12 mouse cellular contexts compared by ENCODE assay signal in genomic region chr3:34868698-34869409, GRCm38 (mm10).
DNase-seq lines count a peak whose midpoint lies in the region; ATAC-seq and TF ChIP-seq lines count a peak whose summit lies in the region.
"Had no signal": no experiment of that assay in that cellular context is flagged by ENCODE, and none has a peak within 500 bp of the region (broad histone marks: within the 10 kb centered on the region; RNA-seq: fewer than 3 reads in every experiment).

No protein-coding gene starts in this region.

- intact Hi-C loops in left cerebral cortex, postnatal 4 days (cut with DNase I) = no loop called here

- ATAC-seq in neural tube, embryonic 11.5 days (ENCODE audit: insufficient read depth, low FRiP score, low TSS enrichment) = no peak
- ATAC-seq in neural tube, embryonic 15.5 days (ENCODE audit: low FRiP score) = no peak
- peak; percentile 53 for ATAC-seq in forebrain, embryonic 12.5 days (ENCODE audit: low FRiP score)
- ATAC-seq in hindbrain, postnatal 0 days = peak; percentile 24; the same call in 1 of the 2 replicates
- peak; percentile 70; the same call in 1 of the 2 replicates for ATAC-seq in stomach, embryonic 15.5 days (ENCODE audit: insufficient read depth, low FRiP score, low read depth)

- no peak overlapping the region for H3K4me2 ChIP-seq in neural tube, embryonic 11.5 days (ENCODE audit: low read depth)
- no peak overlapping the region; the same call in 1 of the 2 replicates for H3K4me2 ChIP-seq in neural tube, embryonic 15.5 days
- no peak overlapping the region for H3K4me2 ChIP-seq in forebrain, embryonic 12.5 days
- H3K4me2 ChIP-seq in hindbrain, postnatal 0 days (ENCODE audit: low read depth, low read length) = no peak overlapping the region
- no peak overlapping the region for H3K4me2 ChIP-seq in stomach, embryonic 15.5 days

- no peaks in the 10 kb centered on the region for H3K36me3 ChIP-seq in neural tube, embryonic 11.5 days (ENCODE audit: control insufficient read depth, insufficient read depth, low read length)
- no peaks in the 10 kb centered on the region for H3K36me3 ChIP-seq in neural tube, embryonic 15.5 days
- no peaks in the 10 kb centered on the region for H3K36me3 ChIP-seq in forebrain, embryonic 12.5 days (replicated peaks)
- no peaks in the 10 kb centered on the region for H3K36me3 ChIP-seq in hindbrain, postnatal 0 days (ENCODE audit: insufficient read depth, low read length)
- H3K36me3 ChIP-seq in stomach, embryonic 15.5 days = no peaks in the 10 kb centered on the region

- no peak overlapping the region for H3K4me3 ChIP-seq in neural tube, embryonic 11.5 days (ENCODE audit: low read depth, low read length)
- H3K4me3 ChIP-seq in neural tube, embryonic 15.5 days (replicated peaks) = no peak overlapping the region
- no peak overlapping the region for H3K4me3 ChIP-seq in forebrain, embryonic 12.5 days (replicated peaks)
- no peak overlapping the region for H3K4me3 ChIP-seq in hindbrain, postnatal 0 days (ENCODE audit: low read length)
- no peak overlapping the region for H3K4me3 ChIP-seq in stomach, embryonic 15.5 days (replicated peaks)
- H3K4me3 ChIP-seq: megakaryocyte, embryonic 14.5 days had no signal

- H3K27ac ChIP-seq in neural tube, embryonic 11.5 days (ENCODE audit: low read depth, low read length) = no peak overlapping the region
- H3K27ac ChIP-seq in neural tube, embryonic 15.5 days (replicated peaks) = no peak overlapping the region
- H3K27ac ChIP-seq in forebrain, embryonic 12.5 days = no peak overlapping the region
- no peak overlapping the region for H3K27ac ChIP-seq in hindbrain, postnatal 0 days
- no peak overlapping the region for H3K27ac ChIP-seq in stomach, embryonic 15.5 days

- no peak overlapping the region for H3K9ac ChIP-seq in neural tube, embryonic 11.5 days (ENCODE audit: low read length)
- no peak overlapping the region for H3K9ac ChIP-seq in neural tube, embryonic 15.5 days (replicated peaks)
- H3K9ac ChIP-seq in forebrain, embryonic 12.5 days = no peak overlapping the region
- no peak overlapping the region for H3K9ac ChIP-seq in hindbrain, postnatal 0 days (replicated peaks; ENCODE audit: low read length)
- H3K9ac ChIP-seq in stomach, embryonic 15.5 days = no peak overlapping the region

- 22% methylated on average over 16 of the region's 16 CpGs for WGBS in neural tube, embryonic 11.5 days
- 18% methylated on average over 16 of the region's 16 CpGs for WGBS in neural tube, embryonic 15.5 days
- WGBS in forebrain, embryonic 12.5 days = 39% methylated on average over 16 of the region's 16 CpGs
- WGBS in hindbrain, postnatal 0 days = 46% methylated on average over 16 of the region's 16 CpGs
- 15% methylated on average over 16 of the region's 16 CpGs for WGBS in stomach, embryonic 15.5 days

- peaks cover 3% of the 10 kb centered on the region; the same call in 1 of the 2 replicates for H3K4me1 ChIP-seq in neural tube, embryonic 11.5 days (ENCODE audit: control insufficient read depth, insufficient read depth, low read length)
- H3K4me1 ChIP-seq in neural tube, embryonic 15.5 days = no peaks in the 10 kb centered on the region
- H3K4me1 ChIP-seq in forebrain, embryonic 12.5 days = peaks cover 12% of the 10 kb centered on the region
- no peaks in the 10 kb centered on the region for H3K4me1 ChIP-seq in hindbrain, postnatal 0 days (ENCODE audit: insufficient read depth, low read length)
- peaks cover 7% of the 10 kb centered on the region; the same call in 1 of the 2 replicates for H3K4me1 ChIP-seq in stomach, embryonic 15.5 days
- H3K4me1 ChIP-seq: megakaryocyte, embryonic 14.5 days had no signal

- no peak for TF ChIP-seq CTCF in hindbrain, postnatal 0 days (IDR thresholded peaks at IDR 0.05; ENCODE audit: low read depth)

- no peaks in the 10 kb centered on the region for H3K27me3 ChIP-seq in neural tube, embryonic 11.5 days (ENCODE audit: control insufficient read depth, insufficient read depth, low read length)
- H3K27me3 ChIP-seq in neural tube, embryonic 15.5 days (replicated peaks) = no peaks in the 10 kb centered on the region; the same call in 1 of the 2 replicates
- peaks cover 5% of the 10 kb centered on the region; the same call in 1 of the 2 replicates for H3K27me3 ChIP-seq in forebrain, embryonic 12.5 days
- H3K27me3 ChIP-seq in hindbrain, postnatal 0 days (ENCODE audit: insufficient read depth, low read length) = no peaks in the 10 kb centered on the region
- no peaks in the 10 kb centered on the region for H3K27me3 ChIP-seq in stomach, embryonic 15.5 days (replicated peaks)
- H3K27me3 ChIP-seq: megakaryocyte, embryonic 14.5 days had no signal

- DNase-seq in neural tube, embryonic 11.5 days (ENCODE audit: low spot score) = peak; percentile 17
- no peak for DNase-seq in hindbrain, postnatal 0 days (ENCODE audit: low spot score)
- DNase-seq in testis, postnatal 14 days (ENCODE audit: low spot score) = no peak
- no peak for DNase-seq in left cerebral cortex, postnatal 4 days
- DNase-seq: cerebellum, adult 9-11 months; heart, postnatal 14 days; kidney, adult 9 months; lung, adult 18-20 months had no signal

- H3K9me3 ChIP-seq in neural tube, embryonic 11.5 days (ENCODE audit: control insufficient read depth, low read length) = no peaks in the 10 kb centered on the region
- no peaks in the 10 kb centered on the region for H3K9me3 ChIP-seq in neural tube, embryonic 15.5 days (replicated peaks)
- no peaks in the 10 kb centered on the region for H3K9me3 ChIP-seq in forebrain, embryonic 12.5 days
- H3K9me3 ChIP-seq in hindbrain, postnatal 0 days (ENCODE audit: low read length) = no peaks in the 10 kb centered on the region
- no peaks in the 10 kb centered on the region for H3K9me3 ChIP-seq in stomach, embryonic 15.5 days

Comparison
In these comparisons a context has a peak if more than half of its experiments do, and no peak if none do; other contexts are left out.
1. ATAC-seq: peak in forebrain, embryonic 12.5 days (single experiment), hindbrain, postnatal 0 days (single experiment) and stomach, embryonic 15.5 days (single experiment); none in neural tube, embryonic 11.5 days (single experiment) and neural tube, embryonic 15.5 days (single experiment).